Mouse (Mus musculus) liver, adult 2 months (tissue): ENCODE measurements at regions not wholly inside any gene's neighbourhood (a gene's known extent, or its start where the extent isn't known, plus 50 kb on each side); places are given as distances from the start of the nearest gene placed in this dataset.

Experiments
- CTCF ChIP-seq: fragments of 200-500 bp; IDR thresholded peaks from 2 replicates; pipeline ENCODE4 v1.5.1; 2011; ENCODE audit warnings: low read depth, low read length, control low read depth
- POLR2A ChIP-seq: fragments of 200-500 bp; IDR thresholded peaks from 2 replicates; pipeline ENCODE4 v1.6.1; 2011; ENCODE audit warnings: low read length, control low read depth; ENCODE audit not compliant: insufficient read depth; ENCODE audit errors: extremely low read depth

GRCm38 (mm10) chr1:159148498-159149187 lies 83.5 kb upstream of the Cop1 start:
- TF ChIP-seq CTCF (no peak), POLR2A (no peak)
